Mouse (Mus musculus) lung, adult 2 months (tissue): Measurements from ENCODE around the gene Mcidas.

Experiments
- CTCF ChIP-seq: fragments of 200-500 bp; IDR thresholded peaks from 2 replicates; pipeline ENCODE4 v1.5.1; 2011; ENCODE audit warnings: mild to moderate bottlenecking, low read length, control low read depth; ENCODE audit not compliant: insufficient read depth
- POLR2A ChIP-seq: fragments of 200-500 bp; IDR thresholded peaks from 2 replicates; pipeline ENCODE4 v1.6.1; 2011; ENCODE audit warnings: low read depth, mild to moderate bottlenecking, control low read depth, low read length, borderline replicate concordance; ENCODE audit errors: extremely low read depth

- no peak for TF ChIP-seq CTCF
- TF ChIP-seq POLR2A = no peak
Measured at GRCm38 (mm10) chr13:112954067-112954466, 39.6 kb upstream of the Mcidas start.
